Mouse (Mus musculus) lung, embryonic 16.5 days (tissue): ENCODE measurements around the gene Eid3. TPM values are rescaled to one million over a fixed set of nuclear protein-coding genes. Genes with fewer than 3 reads are reported as not detected.

Source experiments
- ATAC-seq: fragments of 200-750 bp; cut with Nextera tagmentation; 2 replicates; pipeline ENCODE4 v1.8.0; 2017; ENCODE audit warnings: low read depth, mild to moderate bottlenecking, moderate library complexity
- H3K27ac ChIP-seq: fragments of 300-500 bp; sonication (generic); 2 replicates; pipeline ENCODE4 v1.5.1; 2014; ENCODE audit warnings: mild to moderate bottlenecking, control low read depth, low read length
- H3K27me3 ChIP-seq: fragments of 300-500 bp; sonication (generic); 2 replicates; pipeline ENCODE4 v1.6.1; 2014; ENCODE audit warnings: low read depth, low read length, mixed read lengths; ENCODE audit not compliant: control insufficient read depth, insufficient read depth
- H3K36me3 ChIP-seq: fragments of 300-500 bp; sonication (generic); 2 replicates; pipeline ENCODE4 v1.6.1; 2014; ENCODE audit warnings: low read length; ENCODE audit not compliant: control insufficient read depth, insufficient read depth
- H3K4me1 ChIP-seq: fragments of 300-500 bp; sonication (generic); replicated peaks from 2 replicates; pipeline ENCODE4 v1.6.1; 2014; ENCODE audit warnings: low read length, mixed read lengths; ENCODE audit not compliant: control insufficient read depth, insufficient read depth
- H3K4me2 ChIP-seq: fragments of 300-500 bp; sonication (generic); 2 replicates; pipeline ENCODE4 v1.6.1; 2014; ENCODE audit warnings: low read depth, low read length, control low read depth
- H3K4me3 ChIP-seq: fragments of 300-500 bp; sonication (generic); 2 replicates; pipeline ENCODE4 v1.5.1; 2014; ENCODE audit warnings: mild to moderate bottlenecking, low read length, control low read depth
- H3K9ac ChIP-seq: fragments of 300-500 bp; sonication (generic); 2 replicates; pipeline ENCODE4 v1.6.1; 2014; ENCODE audit warnings: low read length, control low read depth
- H3K9me3 ChIP-seq: fragments of 300-500 bp; sonication (generic); 2 replicates; pipeline ENCODE4 v1.6.1; 2016; ENCODE audit warnings: low read length; ENCODE audit not compliant: control insufficient read depth
- WGBS: fragments of 180-500 bp; shearing (Covaris S2); extraction: QIAGEN DNeasy Blood & Tissue Kit; methylation state at CpG from one replicate; pipeline ENCODE4 v1.1.7; 2014; 5-methylcytosine and 5-hydroxymethylcytosine counted together
- polyA plus RNA-seq: library from polyadenylated mRNA; unstranded; fragments of >200 nt; fragmentation: Nextera tagmentation; extraction: Ambion mirVana; gene quantifications from 2 replicates; pipeline ENCODE4 v1.2.1, GENCODE M21; 2015

Eid3 gene
- polyA plus RNA-seq, 1 experiment from 2014 or later, result 0.23 TPM

GRCm38 (mm10) chr10:82835898-82836297 lies 30.5 kb upstream of the Eid3 start:
- H3K36me3 ChIP-seq, result no peaks in the 10 kb centered on the region
- H3K9me3 ChIP-seq, result no peaks in the 10 kb centered on the region
- no peak overlapping the region for H3K9ac ChIP-seq
- H3K27me3 ChIP-seq, result no peaks in the 10 kb centered on the region
- no peak overlapping the region for H3K4me3 ChIP-seq
- no peak overlapping the region for H3K27ac ChIP-seq
- no peak for ATAC-seq
- H3K4me1 ChIP-seq, result no peaks in the 10 kb centered on the region
- WGBS, result 52% methylated on average over 3 of the region's 3 CpGs
- H3K4me2 ChIP-seq, result no peak overlapping the region

- Histone ChIP-seq H3K9ac (no peak overlapping the region), H3K27me3 (no peaks in the 10 kb centered on the region), H3K4me2 (no peak overlapping the region), H3K27ac (no peak overlapping the region), H3K36me3 (no peaks in the 10 kb centered on the region), H3K9me3 (no peaks in the 10 kb centered on the region), H3K4me1 (no peaks in the 10 kb centered on the region), H3K4me3 (no peak overlapping the region)
- 81% methylated on average over 7 of the region's 7 CpGs for WGBS
- no peak for ATAC-seq
Observed at GRCm38 (mm10) chr10:82838390-82838789, 28.0 kb upstream of the Eid3 start.

- no peak overlapping the region for H3K27ac ChIP-seq
- no peak for ATAC-seq
Observed at GRCm38 (mm10) chr10:82844090-82844489, 22.3 kb upstream of the Eid3 start.

GRCm38 (mm10) chr10:82844731-82845130 lies 21.7 kb upstream of the Eid3 start:
- Histone ChIP-seq H3K27ac (no peak overlapping the region), H3K9ac (no peak overlapping the region), H3K9me3 (no peaks in the 10 kb centered on the region), H3K4me2 (no peak overlapping the region), H3K4me3 (no peak overlapping the region), H3K4me1 (peaks cover 2% of the 10 kb centered on the region; the same call in 1 of the 2 replicates), H3K36me3 (no peaks in the 10 kb centered on the region), H3K27me3 (no peaks in the 10 kb centered on the region)
- ATAC-seq, result no peak
- WGBS, result 59% methylated on average over 8 of the region's 8 CpGs

More at GRCm38 (mm10) chr10:82844090-82844489, 22.3 kb upstream of the Eid3 start:
- 50% methylated on average over 6 of the region's 6 CpGs for WGBS
- H3K4me1 ChIP-seq, result peaks cover 2% of the 10 kb centered on the region; the same call in 1 of the 2 replicates
- no peaks in the 10 kb centered on the region for H3K9me3 ChIP-seq
- H3K27me3 ChIP-seq, result no peaks in the 10 kb centered on the region
- no peak overlapping the region for H3K4me2 ChIP-seq
- no peaks in the 10 kb centered on the region for H3K36me3 ChIP-seq
- H3K9ac ChIP-seq, result no peak overlapping the region
- H3K4me3 ChIP-seq, result no peak overlapping the region

- Histone ChIP-seq H3K27me3 (no peaks in the 10 kb centered on the region), H3K4me1 (peaks cover 2% of the 10 kb centered on the region; the same call in 1 of the 2 replicates), H3K9ac (no peak overlapping the region), H3K9me3 (no peaks in the 10 kb centered on the region), H3K27ac (peak overlapping the region; percentile 66), H3K4me3 (no peak overlapping the region), H3K4me2 (no peak overlapping the region), H3K36me3 (no peaks in the 10 kb centered on the region)
- ATAC-seq, result peak; percentile 70
- WGBS, result 51% methylated on average over 9 of the region's 9 CpGs
Observed at GRCm38 (mm10) chr10:82847821-82848459, 18.5 kb upstream of the Eid3 start.

- no peaks in the 10 kb centered on the region for H3K27me3 ChIP-seq
- ATAC-seq, result peak; percentile 4; the same call in 1 of the 2 replicates
- no peak overlapping the region for H3K9ac ChIP-seq
- 63% methylated on average over 16 of the region's 16 CpGs for WGBS
- H3K4me3 ChIP-seq, result no peak overlapping the region
- no peaks in the 10 kb centered on the region for H3K9me3 ChIP-seq
- H3K4me1 ChIP-seq, result peaks cover 2% of the 10 kb centered on the region; the same call in 1 of the 2 replicates
- no peak overlapping the region for H3K4me2 ChIP-seq
- no peaks in the 10 kb centered on the region for H3K36me3 ChIP-seq
- H3K27ac ChIP-seq, result peak overlapping the region; percentile 47; the same call in 1 of the 2 replicates
Observed at GRCm38 (mm10) chr10:82849686-82850353, 16.6 kb upstream of the Eid3 start.

GRCm38 (mm10) chr10:82850354-82850752 lies 16.1 kb upstream of the Eid3 start:
- peak overlapping the region; percentile 47; the same call in 1 of the 2 replicates for H3K27ac ChIP-seq
- no peaks in the 10 kb centered on the region for H3K36me3 ChIP-seq
- no peaks in the 10 kb centered on the region for H3K9me3 ChIP-seq
- WGBS, result 58% methylated on average over 5 of the region's 5 CpGs
- peaks cover 2% of the 10 kb centered on the region; the same call in 1 of the 2 replicates for H3K4me1 ChIP-seq
- no peak overlapping the region for H3K4me2 ChIP-seq
- no peak overlapping the region for H3K4me3 ChIP-seq
- ATAC-seq, result peak; percentile 53; the same call in 1 of the 2 replicates
- H3K27me3 ChIP-seq, result no peaks in the 10 kb centered on the region
- no peak overlapping the region for H3K9ac ChIP-seq

- Histone ChIP-seq H3K4me2 (no peak overlapping the region), H3K27ac (no peak overlapping the region), H3K27me3 (no peaks in the 10 kb centered on the region), H3K4me1 (peaks cover 2% of the 10 kb centered on the region; the same call in 1 of the 2 replicates), H3K9ac (no peak overlapping the region), H3K9me3 (no peaks in the 10 kb centered on the region), H3K4me3 (no peak overlapping the region), H3K36me3 (no peaks in the 10 kb centered on the region)
- no peak for ATAC-seq
- WGBS, result 85% methylated on average over 6 of the region's 6 CpGs
Observed at GRCm38 (mm10) chr10:82851751-82852150, 14.7 kb upstream of the Eid3 start.

GRCm38 (mm10) chr10:82858032-82858680 lies 8.3 kb upstream of the Eid3 start:
- H3K9ac ChIP-seq, result peak overlapping the region; percentile 88
- H3K9me3 ChIP-seq, result no peaks in the 10 kb centered on the region
- no peaks in the 10 kb centered on the region for H3K27me3 ChIP-seq
- H3K4me2 ChIP-seq, result peak overlapping the region; percentile 83
- peak overlapping the region; percentile 80 for H3K4me3 ChIP-seq
- peaks cover 25% of the 10 kb centered on the region for H3K4me1 ChIP-seq
- no peaks in the 10 kb centered on the region for H3K36me3 ChIP-seq
- ATAC-seq, result no peak
- H3K27ac ChIP-seq, result peak overlapping the region; percentile 97
- WGBS, result 38% methylated on average over 10 of the region's 10 CpGs
